Mouse (Mus musculus): ENCODE data around the gene Ppid. TPM values are rescaled to one million over a fixed set of nuclear protein-coding genes. Genes with fewer than 3 reads are reported as not detected.

Ppid gene
- polyA plus RNA-seq, 1 experiment from 2014 or later = 207 TPM

DNA sequence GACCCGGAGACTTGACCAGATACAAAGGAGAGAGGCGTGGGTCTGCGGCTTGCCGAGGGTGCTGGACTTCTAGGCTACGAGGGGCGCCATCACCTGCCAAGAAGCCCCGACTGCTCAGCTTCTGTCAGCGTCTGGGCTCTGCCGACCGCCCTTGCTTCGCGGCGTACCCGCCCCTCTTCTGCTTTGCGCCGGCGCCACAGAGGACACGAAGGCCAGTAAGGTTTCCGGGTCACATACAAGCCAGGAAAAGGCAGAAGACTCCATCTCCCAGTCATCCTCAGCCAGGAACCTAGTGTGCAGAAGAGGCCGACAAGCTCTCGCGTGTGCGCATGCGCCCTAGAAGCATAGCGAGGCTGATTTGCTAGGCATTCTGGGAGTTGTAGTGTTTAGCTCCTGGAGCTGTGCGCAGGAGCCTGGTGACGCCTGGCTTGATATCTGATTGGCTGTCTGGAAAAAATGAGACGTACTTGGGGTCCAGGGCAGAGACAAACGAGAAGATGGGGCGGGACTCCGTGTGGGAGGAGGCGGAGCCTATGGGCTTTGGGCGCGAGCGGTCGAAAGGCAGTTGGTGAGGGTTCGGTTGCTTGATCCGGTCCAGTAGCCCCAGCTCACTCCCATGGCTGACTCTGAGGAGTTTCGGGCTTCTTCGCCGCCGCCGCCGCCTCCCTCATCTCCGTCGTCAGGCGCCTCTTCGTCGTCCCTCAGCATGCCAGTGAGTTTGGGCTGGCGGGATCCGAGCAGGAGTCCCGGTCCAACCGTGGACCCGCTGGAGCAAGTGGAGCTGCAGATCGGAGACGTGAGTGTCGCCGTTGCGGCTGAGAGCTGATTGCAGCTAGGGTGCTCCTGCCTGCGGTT lies 37.6 kb downstream of the Ppid start, which contains the start of gene 4930579G24Rik:
Gene 4930579G24Rik (plus strand): TSS at position 519 of the 855 bp plus-strand sequence.
- Histone ChIP-seq H3K27me3 (ENCODE audit: control insufficient read depth, insufficient read depth, low read length) (no peaks in the 10 kb centered on the region), H3K4me1 (ENCODE audit: control insufficient read depth, insufficient read depth, low read length) (peaks cover 10% of the 10 kb centered on the region), H3K9me3 (ENCODE audit: control insufficient read depth, low read length) (no peaks in the 10 kb centered on the region), H3K9ac (ENCODE audit: low read length) (peak within 1 kb of the TSS; percentile 82), H3K27ac (ENCODE audit: low read depth, low read length) (peak within 1 kb of the TSS; percentile 65; the same call in 1 of the 2 replicates), H3K4me2 (peak within 1 kb of the TSS; percentile 81), H3K36me3 (ENCODE audit: control insufficient read depth, insufficient read depth, low read length) (peaks cover 16% of the 10 kb centered on the region), H3K4me3 (ENCODE audit: low read depth, low read length) (peak within 1 kb of the TSS; percentile 69)
- DNase-seq (ENCODE audit: low spot score, missing footprints) (peak; percentile 99), ATAC-seq (ENCODE audit: low FRiP score) (peak; percentile 99)
- WGBS = under 1% methylated on average over 60 of the region's 60 CpGs

DNA sequence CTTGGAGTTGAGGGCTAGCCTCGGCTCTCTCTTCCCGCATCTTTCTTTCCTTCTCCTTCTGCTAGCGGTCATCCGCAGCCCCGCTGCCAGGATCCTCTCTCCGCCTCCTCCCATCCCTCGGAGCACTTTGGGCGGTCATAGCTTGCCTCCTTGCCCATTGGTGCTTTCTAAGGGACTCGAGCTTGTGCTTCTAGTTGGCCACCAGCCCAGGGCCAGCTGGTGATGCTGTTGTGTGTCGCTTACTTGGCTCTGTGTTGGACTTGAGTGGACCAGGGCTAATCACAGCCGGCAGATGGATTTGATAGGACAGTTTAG lies 38.2 kb downstream of the Ppid start, which contains the start of gene Etfdh:
Gene Etfdh (minus strand): TSS at position 85 of the 315 bp plus-strand sequence.
- 2% methylated on average over 11 of the region's 11 CpGs for WGBS
- ATAC-seq (ENCODE audit: low FRiP score) = peak; percentile 53
- H3K27me3 ChIP-seq (ENCODE audit: control insufficient read depth, insufficient read depth, low read length) = no peaks in the 10 kb centered on the region
- H3K27ac ChIP-seq (ENCODE audit: low read depth, low read length) = peak within 1 kb of the TSS; percentile 65; the same call in 1 of the 2 replicates
- H3K4me3 ChIP-seq (ENCODE audit: low read depth, low read length) = peak within 1 kb of the TSS; percentile 69
- peaks cover 10% of the 10 kb centered on the region for H3K4me1 ChIP-seq (ENCODE audit: control insufficient read depth, insufficient read depth, low read length)
- H3K9me3 ChIP-seq (ENCODE audit: control insufficient read depth, low read length) = no peaks in the 10 kb centered on the region
- peak; percentile 96 for DNase-seq (ENCODE audit: low spot score, missing footprints)
- H3K36me3 ChIP-seq (ENCODE audit: control insufficient read depth, insufficient read depth, low read length) = peaks cover 16% of the 10 kb centered on the region
- H3K4me2 ChIP-seq = peak within 1 kb of the TSS; percentile 81
- peak within 1 kb of the TSS; percentile 82 for H3K9ac ChIP-seq (ENCODE audit: low read length)

DNA sequence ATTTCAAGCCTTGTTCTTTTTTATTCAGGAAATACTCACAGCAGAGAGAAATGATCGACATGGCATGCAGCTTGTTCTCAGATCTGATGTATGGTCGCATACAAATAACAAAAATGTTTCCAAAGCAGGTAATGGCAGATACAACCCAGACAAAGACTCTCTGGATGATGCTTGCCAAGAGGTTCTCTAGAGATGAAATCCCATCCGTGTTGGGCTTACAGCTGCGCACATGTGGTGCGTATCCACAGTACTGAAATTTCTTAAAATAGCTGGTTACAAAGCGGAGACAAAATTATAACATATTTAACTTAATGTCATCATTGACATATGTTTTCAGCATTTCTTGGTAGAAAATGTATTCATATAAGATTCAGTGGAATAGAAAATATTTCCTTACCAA lies 61.0 kb downstream of the Ppid start:
- WGBS = 93% methylated on average over 6 of the region's 6 CpGs
- H3K4me3 ChIP-seq (ENCODE audit: low read depth, low read length) = no peak overlapping the region
- H3K9me3 ChIP-seq (ENCODE audit: control insufficient read depth, low read length) = no peaks in the 10 kb centered on the region
- H3K4me1 ChIP-seq (ENCODE audit: control insufficient read depth, insufficient read depth, low read length) = no peaks in the 10 kb centered on the region
- H3K36me3 ChIP-seq (ENCODE audit: control insufficient read depth, insufficient read depth, low read length) = no peaks in the 10 kb centered on the region
- H3K27ac ChIP-seq (ENCODE audit: low read depth, low read length) = no peak overlapping the region
- no peaks in the 10 kb centered on the region for H3K27me3 ChIP-seq (ENCODE audit: control insufficient read depth, insufficient read depth, low read length)
- H3K9ac ChIP-seq (ENCODE audit: low read length) = no peak overlapping the region
- ATAC-seq (ENCODE audit: low FRiP score) (no peak), DNase-seq (ENCODE audit: low spot score, missing footprints) (no peak)
- no peak overlapping the region for H3K4me2 ChIP-seq

Other genes with a start within 250 kb of the Ppid start
- 4.9 and 5.5 TPM in 2 replicates for gene Fnip2, start 23.5 kb upstream of the Ppid start, polyA plus RNA-seq (2014; fragmentation: Nextera tagmentation; extraction: Ambion mirVana)
- gene 4930579G24Rik, start 37.7 kb downstream of the Ppid start, polyA plus RNA-seq (2014; fragmentation: Nextera tagmentation; extraction: Ambion mirVana) = 25.1 and 28.8 TPM in 2 replicates
- 50.5 and 54.7 TPM in 2 replicates for gene Etfdh, start 38.2 kb downstream of the Ppid start, polyA plus RNA-seq (2014; fragmentation: Nextera tagmentation; extraction: Ambion mirVana)
- gene Rxfp1, start 146.5 kb downstream of the Ppid start, polyA plus RNA-seq (2014; fragmentation: Nextera tagmentation; extraction: Ambion mirVana) = not detected in 2 replicates

Measured in midbrain, embryonic 11.5 days (tissue).